Mouse (Mus musculus) bone marrow, adult 2 months (tissue): ENCODE data around the gene Cmpk2.
"Not testable (repeated sequence)": the region's sequence is repeated elsewhere in the genome, so short reads cannot be mapped to it uniquely, and the experiment has no call there.

Experiments
- CTCF ChIP-seq: fragments of 200-500 bp; IDR thresholded peaks from 2 replicates; pipeline ENCODE4 v1.5.1; 2011; ENCODE audit warnings: low read length, control low read depth; ENCODE audit not compliant: control insufficient read depth, insufficient read depth
- POLR2A ChIP-seq: fragments of 200-500 bp; IDR thresholded peaks from 2 replicates; pipeline ENCODE4 v1.6.1; 2011; ENCODE audit warnings: low read depth, mild to moderate bottlenecking, control low read depth, low read length, borderline replicate concordance; ENCODE audit not compliant: control insufficient read depth

GRCm38 (mm10) chr12:26485738-26486580 is 17.0 kb downstream of the Cmpk2 start:
- TF ChIP-seq CTCF, POLR2A: not testable (repeated sequence)
